Mouse (Mus musculus): ENCODE results near the gene Aoc1.

The Aoc1 gene

DNA sequence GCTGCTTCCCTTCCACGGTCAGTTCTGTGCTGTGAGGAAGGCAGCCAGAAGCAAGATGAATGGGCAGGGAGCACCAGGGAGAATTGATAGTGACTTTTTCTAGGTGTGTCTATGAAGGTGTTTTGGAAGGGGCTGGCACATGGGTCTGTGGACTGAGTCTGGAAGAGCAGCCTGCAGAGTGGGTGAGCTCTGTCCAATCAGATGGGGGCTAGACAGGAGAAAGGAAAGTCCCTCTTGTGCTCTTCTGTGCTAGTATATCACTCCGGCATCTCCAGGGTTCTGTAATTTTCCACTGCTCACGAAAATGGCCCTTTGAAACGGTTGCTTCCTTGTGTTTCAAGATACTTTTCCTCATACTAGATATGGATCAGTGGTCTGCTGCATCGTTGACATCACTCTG is at the start of gene Aoc1:
Gene Aoc1 (plus strand): TSS at position 301 of the 400 bp plus-strand sequence.
- no peak for DNase-seq

DNA sequence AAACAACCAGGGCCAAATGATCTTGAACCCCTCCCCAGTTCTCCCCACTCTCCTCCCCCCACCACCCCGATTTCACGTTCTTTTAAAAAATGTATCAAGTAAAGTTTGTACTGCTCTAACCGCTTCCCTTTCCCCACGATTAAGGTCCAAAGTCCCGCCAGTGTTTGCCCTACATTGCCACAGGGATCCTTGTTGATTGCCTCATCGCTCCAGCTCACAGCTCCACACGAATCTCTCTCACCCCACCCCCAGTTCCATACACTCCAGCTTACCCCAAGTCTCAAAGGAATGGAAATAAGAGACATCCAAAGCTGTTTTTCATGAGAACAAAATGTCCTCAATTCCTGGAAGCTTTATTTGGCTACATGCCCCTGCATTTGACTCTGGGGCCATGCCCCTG is 47.7 kb upstream of the Aoc1 start:
- DNase-seq = no peak

DNA sequence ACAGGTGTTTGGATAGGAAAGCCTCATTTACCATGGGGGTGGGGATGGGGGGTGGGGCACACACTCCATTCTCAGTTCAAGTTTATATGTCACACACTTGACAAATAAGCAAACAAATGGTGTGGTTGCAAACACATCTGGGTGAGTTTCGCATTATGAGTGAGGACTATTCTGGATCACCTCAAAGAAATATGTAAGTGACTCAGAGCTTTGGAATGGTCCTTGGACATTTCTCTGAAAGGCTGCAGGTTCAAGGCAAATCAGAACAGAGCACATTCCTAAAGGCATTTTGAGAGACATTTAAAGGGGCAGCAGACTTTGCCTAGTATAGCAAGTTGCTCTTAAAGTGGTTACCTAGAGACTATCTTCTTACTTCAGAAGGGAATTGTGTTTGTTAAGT is 43.7 kb upstream of the Aoc1 start:
- DNase-seq = no peak

DNA sequence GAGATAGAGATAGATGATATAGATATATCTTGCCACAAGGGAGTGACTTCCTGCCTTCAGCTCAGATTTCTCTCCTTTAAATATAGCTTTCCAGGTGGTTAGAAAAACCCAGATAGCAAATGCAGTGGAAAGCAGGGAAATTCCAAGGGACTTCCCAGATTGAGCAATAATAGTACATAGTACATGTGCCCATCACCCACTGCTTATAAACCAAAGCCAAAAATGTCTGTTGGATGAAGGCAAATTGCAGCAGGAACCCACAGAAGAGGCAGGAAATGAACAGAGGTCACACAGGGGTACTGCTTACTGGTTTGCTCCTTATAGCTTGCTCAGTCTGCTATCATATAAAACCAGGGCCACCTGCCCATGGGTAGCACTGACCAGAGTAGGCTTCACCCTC is 43.0 kb upstream of the Aoc1 start:
- no peak for DNase-seq

DNA sequence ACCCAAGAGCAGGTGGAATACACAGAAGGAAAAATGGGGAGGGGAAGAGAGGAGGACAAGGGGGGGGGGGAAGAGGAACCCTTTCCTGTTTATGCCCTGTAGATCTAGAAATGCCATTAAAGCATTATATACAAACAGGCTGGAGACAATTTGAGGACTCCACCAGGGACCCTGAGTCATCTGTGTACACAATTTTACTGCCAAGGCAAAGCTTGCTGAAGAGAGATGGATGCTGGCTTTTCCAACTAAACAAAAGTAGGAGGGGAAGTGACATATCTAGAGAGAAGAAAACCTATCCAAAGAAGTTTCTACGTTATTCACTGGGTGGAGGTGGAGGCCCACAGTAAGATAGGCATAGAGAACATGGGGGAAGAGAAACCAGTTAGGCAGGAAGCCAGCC is 42.5 kb upstream of the Aoc1 start:
- no peak for DNase-seq

DNA sequence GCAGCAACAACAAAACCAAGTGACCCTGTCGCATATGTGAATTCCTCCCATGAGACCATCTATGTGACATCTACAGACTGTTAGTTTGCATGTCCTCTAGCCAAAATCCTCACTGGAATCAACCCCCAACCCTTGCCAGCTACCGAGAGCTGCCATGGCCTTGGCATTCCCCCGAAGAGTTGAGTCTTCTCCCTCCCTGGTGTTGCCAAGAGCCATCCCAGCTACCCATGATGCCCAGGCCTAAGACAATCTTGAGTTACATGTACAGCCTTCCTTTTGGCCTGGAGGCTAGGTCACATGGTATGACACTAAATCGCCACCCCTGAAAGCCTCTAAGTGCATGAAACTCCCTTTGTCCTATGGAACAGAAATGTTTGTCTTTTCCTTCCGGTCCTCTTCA is 41.6 kb upstream of the Aoc1 start:
- DNase-seq = no peak

DNA sequence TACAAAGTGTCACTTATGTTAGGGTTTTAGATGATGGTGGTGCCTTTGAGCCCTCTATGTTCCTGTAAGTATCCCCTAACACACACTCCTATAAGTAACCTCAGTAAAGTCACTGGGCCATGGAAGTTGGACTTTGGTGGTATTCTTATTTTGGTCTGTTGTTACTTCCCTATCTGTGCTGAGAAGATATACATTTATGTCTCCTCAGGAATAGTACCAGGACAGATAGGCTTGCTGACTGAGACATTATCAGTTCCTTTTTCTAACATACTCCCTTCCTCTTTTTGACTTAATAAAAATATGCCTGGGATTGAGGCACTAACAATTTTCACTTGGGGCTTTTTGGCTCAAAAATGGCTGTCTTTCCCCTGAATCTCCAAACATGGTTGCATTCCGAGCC is 40.3 kb upstream of the Aoc1 start:
- DNase-seq = no peak

DNA sequence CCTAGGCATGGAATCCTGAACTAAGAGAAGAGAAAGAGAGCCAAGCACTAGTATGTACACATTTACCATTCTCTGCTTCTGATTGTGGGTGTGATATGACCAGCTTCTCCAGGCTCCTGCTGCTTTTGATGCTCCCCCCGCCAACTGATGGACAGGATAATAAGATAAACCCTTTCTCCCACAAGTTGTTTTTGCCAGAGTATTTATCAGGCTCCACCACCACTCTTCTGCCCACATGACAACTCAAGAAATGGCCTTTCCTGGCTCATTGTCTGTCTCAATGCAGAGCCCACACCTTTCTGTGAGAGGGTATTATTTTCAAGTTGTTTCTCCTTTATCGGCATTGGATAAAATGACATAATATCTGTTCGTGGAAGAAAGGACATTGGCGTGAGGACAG is 39.2 kb upstream of the Aoc1 start:
- no peak for DNase-seq

DNA sequence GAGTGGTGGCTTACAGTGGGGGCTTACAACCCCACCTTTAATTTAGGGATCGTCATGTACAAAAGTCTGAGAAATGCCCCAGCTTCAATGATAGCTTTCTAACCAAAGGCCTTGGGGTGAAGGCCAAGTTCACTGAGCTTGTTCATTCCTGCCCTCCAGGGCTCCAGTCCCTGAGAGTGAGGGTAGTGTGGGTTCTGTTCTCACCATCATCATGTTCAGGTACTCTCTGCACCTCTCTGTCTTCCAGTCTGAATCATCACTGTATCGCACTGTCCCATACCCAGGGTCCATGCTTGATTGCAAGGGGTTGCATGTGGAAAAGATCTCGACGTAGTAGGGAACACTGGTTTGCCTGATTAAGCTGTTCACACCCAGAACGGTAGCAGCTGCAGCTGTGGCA is 37.5 kb upstream of the Aoc1 start:
- no peak for DNase-seq

DNA sequence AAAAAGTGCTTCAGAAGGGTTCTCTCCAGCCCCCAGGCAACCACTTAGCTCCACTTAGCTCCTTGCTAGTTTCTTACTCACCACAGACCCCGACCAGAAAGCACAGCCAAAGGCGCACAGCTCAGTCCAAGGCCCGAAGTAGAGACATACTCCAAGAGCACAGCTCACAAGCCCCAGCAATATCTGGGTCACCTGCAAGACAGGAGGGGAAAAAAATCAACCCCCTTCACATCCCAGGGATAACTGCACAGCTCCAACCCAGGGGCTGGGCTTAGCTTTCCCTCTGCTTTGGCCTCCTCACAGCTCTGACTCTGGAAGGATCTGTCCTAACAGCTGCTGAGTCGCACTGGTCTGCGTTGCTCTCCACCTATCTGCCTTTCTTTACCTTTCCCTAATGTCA is 36.5 kb upstream of the Aoc1 start:
- no peak for DNase-seq

DNA sequence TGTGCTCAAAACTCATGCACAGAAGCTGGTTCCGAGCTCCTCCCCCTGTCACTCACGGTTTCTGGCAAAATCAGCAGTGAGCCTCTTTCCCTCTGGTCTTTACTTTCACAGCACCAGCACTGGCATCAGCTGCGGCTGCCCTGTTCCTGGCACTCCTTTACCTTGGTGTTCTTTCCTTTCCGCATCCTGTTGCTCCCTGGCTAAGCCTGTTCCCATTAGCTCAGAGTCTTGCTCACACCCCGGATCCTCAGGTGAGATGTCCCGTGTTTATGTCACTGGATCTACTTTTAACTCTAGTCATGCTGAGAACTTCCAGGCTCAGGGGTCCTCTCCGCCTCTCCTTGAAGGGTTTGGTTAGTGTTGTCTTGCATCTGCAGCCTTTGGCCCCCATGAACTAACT is 35.2 kb upstream of the Aoc1 start:
- no peak for DNase-seq

DNA sequence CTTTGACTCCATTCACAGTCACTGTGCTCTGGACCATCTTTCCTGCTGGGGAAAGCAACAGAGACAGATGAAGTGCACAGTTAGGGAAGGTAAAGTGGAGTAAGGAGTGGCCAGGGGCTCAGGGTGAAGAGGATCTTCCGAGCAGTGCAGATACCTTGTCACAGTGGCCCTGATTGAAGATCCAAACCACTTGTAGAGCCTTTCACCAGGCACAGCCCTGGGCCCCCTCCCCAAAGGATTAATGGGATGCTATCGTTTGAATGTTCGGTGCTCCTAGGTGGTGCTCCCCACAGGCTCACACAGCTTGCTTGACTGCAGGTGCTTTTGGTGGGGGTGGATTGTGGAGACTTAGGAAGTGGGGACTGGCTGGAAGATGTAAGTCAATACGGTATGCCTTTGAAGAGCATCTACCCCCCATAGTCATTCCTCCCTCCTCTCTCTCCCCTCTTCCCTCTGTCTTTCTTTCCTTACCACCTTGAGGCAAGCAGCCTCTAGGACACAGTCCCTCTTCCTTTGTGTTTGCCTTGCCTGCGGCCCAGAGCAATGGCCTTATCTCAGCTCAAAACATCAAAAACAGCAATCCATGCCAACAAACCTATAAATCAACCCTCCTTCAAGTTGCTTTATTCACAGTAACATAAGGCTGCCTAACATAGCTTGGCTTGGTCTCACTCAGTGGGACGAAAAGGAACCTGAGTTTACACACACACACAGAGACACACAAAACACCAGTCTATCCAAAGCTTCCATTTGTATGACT is 34.2 kb upstream of the Aoc1 start:
- DNase-seq = no peak

DNA sequence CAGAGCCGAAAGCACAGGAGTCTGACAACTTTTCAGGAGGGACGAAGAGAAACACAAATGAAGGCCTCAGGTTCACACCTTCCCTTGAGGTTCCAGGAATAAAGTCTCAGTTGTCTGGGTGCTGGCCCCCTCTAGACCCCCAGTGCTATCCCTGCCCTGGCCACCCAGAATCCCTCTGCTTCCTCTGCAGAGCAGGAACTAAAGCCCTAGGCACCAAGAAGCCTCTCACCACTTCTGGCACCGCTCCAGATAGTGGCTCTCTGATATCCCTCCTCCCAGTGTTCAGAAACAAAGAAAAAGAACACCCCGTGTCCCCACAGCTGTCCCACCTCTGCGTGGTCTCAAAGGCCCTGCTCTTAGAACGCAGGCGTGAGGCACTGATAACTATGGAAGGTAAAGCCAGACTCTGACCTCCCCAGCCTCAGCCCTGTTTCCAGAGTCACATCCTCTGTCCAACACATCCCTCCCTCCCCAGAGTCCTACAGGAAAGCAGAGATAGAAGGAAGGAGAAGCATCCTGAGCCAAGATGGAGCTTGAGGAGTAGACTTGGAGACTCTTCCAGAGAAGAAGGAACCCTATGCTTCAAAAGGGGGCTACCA is 32.2 kb upstream of the Aoc1 start, which contains the start of gene Tmem176a:
Gene Tmem176a (plus strand): TSS at position 549 of the 599 bp plus-strand sequence.
- DNase-seq = no peak

DNA sequence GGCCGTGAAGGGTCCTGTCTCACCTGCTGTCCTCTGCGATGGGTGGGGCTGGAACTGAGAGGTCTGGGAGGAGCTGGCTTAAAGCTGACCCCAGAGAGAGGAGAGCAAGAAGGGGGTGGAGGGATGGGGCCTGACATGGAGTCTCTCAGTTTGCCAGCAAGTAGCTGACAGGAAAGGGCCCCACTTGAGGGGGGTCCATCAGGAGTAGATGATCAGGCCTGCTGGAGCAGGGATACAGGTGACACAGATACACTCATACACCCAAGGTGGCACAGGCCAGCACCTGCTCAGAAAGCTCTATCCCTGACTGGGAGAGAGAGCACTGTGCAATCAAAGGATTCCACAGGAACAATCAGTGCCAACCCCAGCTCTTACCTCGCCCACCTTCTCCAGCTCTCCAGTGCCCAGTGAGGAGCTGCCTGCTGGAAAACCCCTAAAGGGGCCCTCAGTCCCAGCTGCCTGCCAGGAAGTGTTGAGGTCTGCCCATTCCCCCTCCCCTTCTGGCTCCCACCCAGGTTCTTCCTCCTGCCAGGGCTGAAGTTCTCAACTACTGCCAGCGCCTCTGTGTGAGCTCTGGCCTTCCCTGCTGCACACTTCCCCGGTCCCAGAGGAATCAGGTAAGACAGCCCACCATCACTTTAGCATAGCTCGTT is 31.6 kb upstream of the Aoc1 start, which contains the start of gene Tmem176b:
Gene Tmem176b (minus strand): TSS at position 524 of the 653 bp plus-strand sequence.
- DNase-seq = peak; percentile 72

DNA sequence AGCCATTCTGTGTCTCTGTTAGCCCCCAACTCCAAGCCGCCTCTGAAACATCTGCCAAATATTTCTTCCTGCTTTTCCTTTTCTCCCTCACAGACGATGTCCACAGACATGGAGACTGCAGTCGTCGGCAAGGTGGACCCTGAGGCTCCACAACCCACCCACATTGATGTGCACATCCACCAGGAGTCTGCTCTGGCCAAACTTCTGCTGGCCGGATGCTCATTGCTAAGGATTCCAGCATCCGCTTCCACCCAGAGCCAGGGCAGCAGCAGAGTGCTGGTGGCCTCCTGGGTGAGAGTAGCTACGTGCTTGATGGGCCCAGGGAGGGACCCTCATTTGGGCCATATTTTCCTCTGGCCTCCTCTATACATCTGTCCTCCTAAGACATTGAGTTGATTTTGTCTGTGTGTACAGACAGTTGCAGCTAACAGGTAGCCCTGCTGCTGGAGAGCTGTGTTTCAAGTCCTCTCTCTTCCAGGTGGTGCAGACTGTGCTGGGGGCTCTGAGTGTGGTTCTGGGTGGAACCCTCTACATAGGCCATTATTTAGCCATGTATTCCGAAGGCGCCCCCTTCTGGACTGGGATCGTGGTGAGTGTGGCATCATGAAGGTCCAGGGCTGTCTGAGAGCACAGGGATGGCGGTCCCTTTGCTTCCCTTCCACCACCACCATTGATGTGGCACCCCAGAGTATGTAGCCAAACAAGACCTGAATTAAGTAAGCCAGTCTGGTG is 30.4 kb upstream of the Aoc1 start:
- no peak for DNase-seq

DNA sequence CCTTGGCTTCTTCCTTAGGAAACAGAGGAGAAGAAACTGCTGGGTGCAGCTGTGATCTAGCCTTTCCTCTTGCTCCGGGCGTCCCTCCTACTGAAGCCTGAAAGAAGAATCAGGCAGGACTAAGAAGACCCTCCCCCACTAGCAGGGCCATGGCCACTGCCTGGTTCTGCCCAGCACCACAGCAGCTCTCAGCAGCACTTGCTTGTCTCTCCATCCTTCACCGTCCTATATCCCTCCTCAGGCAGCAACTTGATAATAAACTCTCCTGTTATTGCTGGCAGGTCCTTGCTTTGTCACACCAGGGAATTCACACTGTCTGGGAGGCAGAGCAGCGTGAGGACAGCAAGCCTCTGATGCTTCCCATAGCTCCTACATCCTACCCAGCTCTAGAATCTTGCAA is 27.6 kb upstream of the Aoc1 start:
- DNase-seq = no peak

DNA sequence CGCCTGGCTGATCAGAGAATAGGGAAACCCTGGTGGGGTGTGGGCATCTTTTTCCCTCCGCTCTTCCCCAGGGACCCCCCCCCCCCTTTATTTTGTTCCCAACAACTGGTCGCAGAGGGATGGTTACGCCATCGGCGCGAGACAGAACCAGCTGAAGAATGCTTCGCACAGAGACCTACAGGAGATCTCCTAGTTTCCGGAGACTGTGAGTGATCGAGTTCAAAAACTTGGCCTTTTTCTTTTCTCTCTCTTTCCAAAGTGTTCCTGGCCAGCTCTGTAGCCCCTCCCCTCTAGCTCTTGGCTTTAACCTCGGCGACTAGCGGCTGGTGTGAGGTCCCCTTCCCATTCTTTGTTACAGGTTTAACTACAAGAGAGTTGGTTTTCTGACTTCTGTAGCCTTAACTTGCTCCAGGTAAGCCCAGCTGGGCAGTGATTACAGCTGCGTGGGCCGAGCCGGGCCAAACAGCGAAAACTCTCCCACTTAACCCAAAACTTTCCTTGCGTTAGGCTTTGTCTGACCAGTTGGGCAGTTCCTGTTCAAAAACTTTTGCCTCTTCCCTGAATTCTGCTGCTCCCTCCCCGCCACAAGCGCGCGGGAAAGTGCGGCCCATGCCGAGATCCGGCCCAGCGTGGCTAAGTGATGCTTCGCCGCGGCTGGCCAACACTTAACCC is 20.7 kb upstream of the Aoc1 start:
- no peak for DNase-seq

DNA sequence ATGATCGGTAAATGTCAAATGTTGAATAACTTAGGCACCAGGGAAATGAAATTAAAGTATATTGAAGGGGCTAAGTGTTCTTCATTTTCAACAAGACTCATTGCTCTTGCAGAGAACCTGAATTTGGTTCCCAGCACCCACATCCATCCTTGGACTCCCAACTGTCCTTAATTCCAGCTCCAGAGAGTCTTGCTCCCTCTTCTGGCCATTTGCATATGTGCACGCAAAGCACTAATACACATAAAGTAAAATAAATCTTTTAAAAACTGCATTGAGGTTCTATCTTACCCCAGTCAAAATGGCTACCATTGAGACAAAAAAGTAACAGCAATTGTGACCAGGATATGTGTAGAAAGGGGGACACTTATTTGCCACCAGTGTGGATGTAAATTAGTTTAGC is 18.5 kb upstream of the Aoc1 start:
- DNase-seq = no peak

DNA sequence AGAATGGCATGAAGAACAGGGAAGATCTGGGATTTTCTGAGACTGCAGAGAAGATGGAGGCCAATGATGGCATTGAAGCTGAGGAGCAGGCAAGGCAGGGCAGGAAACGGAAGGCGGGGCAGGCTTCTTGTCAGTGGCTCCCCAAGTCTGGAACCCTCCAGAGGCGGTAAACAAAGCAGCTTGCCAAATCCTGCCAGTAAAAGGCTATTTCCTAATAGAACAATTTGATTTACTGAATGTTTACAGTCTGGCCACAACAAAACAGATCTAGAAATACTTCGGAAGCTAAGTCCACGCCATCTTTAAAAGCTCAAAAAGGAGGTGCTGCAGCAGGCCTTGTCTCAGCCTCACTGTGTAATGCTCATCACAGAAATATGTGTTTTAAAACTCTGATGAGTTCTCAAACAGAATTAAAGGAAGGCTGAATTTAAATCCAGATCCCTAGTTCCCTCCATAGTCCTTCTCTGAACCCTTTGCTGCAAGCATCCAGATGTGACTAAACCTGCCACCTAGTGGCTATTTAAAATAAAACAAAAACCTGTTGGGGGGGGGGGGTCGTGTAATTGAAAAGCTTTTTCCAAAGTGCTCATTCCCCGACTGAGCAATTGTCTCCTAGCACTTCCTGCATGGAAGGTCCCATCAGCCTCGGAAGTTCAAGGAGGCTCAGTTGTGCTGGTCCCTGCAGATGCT is 14.9 kb upstream of the Aoc1 start:
- DNase-seq = no peak

DNA sequence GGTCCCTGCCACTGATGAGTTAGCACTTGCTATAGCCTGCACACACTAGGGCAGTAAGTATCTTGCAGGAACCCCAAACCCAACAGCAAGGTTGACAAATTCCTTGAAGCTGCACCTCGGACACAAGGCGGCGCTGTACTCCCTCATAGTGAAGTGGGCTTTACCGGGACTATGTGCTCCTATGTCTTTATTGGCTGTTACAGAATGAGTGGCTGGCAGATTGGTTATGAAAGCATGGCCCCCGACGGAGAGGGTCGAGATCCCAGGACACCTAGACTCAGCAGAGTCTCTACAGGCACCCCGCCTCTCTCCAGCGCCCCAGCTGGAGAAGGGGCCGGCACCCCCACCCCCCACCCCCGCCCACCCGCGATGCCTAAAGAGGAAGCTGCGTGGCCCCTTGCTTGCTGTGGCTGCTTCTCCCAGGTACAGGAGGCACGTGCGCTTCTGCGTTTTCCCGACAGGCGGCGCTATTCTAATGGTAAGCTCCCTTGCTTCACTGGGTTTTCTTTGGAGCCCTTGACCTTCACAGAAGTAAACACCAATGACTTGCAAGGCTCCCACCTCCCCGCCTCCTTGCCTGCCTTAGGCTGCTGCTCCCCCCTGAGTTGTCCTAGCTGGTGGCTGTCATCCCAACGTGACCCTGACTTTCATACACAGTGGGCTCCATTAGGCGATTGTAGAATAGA is 12.4 kb upstream of the Aoc1 start:
- peak; percentile 27 for DNase-seq

DNA sequence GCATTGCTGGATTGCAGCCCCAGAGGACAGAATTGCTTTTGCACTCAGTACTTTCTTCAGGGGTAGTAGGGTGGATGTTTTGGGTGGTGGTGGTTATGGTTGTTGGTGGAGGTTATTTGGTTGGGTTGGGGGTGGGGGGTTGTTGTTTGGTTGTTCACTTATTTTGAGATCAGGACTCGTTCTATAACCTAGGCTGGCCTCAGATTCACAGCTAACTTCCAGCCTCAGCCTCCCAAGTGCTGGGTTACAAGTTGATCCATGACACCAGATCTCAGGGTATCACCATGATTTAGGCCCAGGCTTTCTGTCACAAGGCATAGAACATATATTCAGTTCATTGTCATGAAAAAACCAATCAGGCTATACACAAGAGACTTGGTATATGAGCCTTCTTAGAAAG is 11.8 kb upstream of the Aoc1 start:
- no peak for DNase-seq
